Mouse (Mus musculus): Measurements from ENCODE around the gene Arhgdia. TPM values are rescaled to one million over a fixed set of nuclear protein-coding genes. Genes with fewer than 3 reads are reported as not detected.
A peak's percentile ranks its signal among the peaks of the same experiment; 100 is the strongest.

Gene Arhgdia
- polyA plus RNA-seq, 1 experiment: 1,072 TPM

- no peak overlapping the region for H3K4me3 ChIP-seq (ENCODE audit: insufficient read depth, poor library complexity, severe bottlenecking)
- peaks cover 29% of the 10 kb centered on the region for H3K79me2 ChIP-seq (ENCODE audit: control insufficient read depth, insufficient read depth)
- peaks cover 56% of the 10 kb centered on the region for H3K36me3 ChIP-seq (ENCODE audit: control insufficient read depth, insufficient read depth)
- peaks cover 9% of the 10 kb centered on the region for H3K79me3 ChIP-seq (ENCODE audit: low read depth)
- TF ChIP-seq MAX (IDR thresholded peaks at IDR 0.05) (no peak), MYOG (IDR thresholded peaks at IDR 0.05; ENCODE audit: control insufficient read depth, extremely low read depth, insufficient read length) (no peak), CTCF (IDR thresholded peaks at IDR 0.05; ENCODE audit: control insufficient read depth, insufficient read depth, insufficient read length) (no peak)
- H3K27me3 ChIP-seq (ENCODE audit: control insufficient read depth, insufficient read depth, insufficient read length): no peaks in the 10 kb centered on the region
- no peak overlapping the region for H3ac ChIP-seq (ENCODE audit: control insufficient read depth, insufficient read length, low read depth)
These were observed 22.1 kb upstream of the Arhgdia start for GRCm38 (mm10) chr11:120603545-120603944.

GRCm38 (mm10) chr11:120600716-120601115 lies 19.3 kb upstream of the Arhgdia start:
- TF ChIP-seq MYOG (IDR thresholded peaks at IDR 0.05; ENCODE audit: control insufficient read depth, extremely low read depth, insufficient read length) (no peak), CEBPB (IDR thresholded peaks at IDR 0.05; ENCODE audit: low read depth) (no peak), USF1 (IDR thresholded peaks at IDR 0.05; ENCODE audit: low read depth) (no peak), CTCF (IDR thresholded peaks at IDR 0.05; ENCODE audit: control insufficient read depth, insufficient read depth, insufficient read length) (no peak), MAX (IDR thresholded peaks at IDR 0.05) (no peak), MYOD1 (IDR thresholded peaks at IDR 0.05; ENCODE audit: control insufficient read depth, insufficient read length, low read depth) (no peak), FOSL1 (IDR thresholded peaks at IDR 0.05; ENCODE audit: insufficient read depth, low read length, poor library complexity, severe bottlenecking) (no peak)
- no peaks in the 10 kb centered on the region for H3K27me3 ChIP-seq (ENCODE audit: control insufficient read depth, insufficient read depth, insufficient read length)
- H3ac ChIP-seq (ENCODE audit: control insufficient read depth, insufficient read length, low read depth): no peak overlapping the region
- H3K79me3 ChIP-seq (ENCODE audit: low read depth): peaks cover 30% of the 10 kb centered on the region
- peaks cover 70% of the 10 kb centered on the region for H3K36me3 ChIP-seq (ENCODE audit: control insufficient read depth, insufficient read depth)
- no peak overlapping the region for H3K4me3 ChIP-seq (ENCODE audit: insufficient read depth, poor library complexity, severe bottlenecking)
- peaks cover 54% of the 10 kb centered on the region for H3K79me2 ChIP-seq (ENCODE audit: control insufficient read depth, insufficient read depth)

GRCm38 (mm10) chr11:120598990-120599549 lies 17.6 kb upstream of the Arhgdia start:
- TF ChIP-seq MYOG (IDR thresholded peaks at IDR 0.05; ENCODE audit: control insufficient read depth, extremely low read depth, insufficient read length) (no peak), MAX (IDR thresholded peaks at IDR 0.05) (peak; percentile 54)
- Histone ChIP-seq H3K79me2 (ENCODE audit: control insufficient read depth, insufficient read depth) (peaks cover 70% of the 10 kb centered on the region), H3K79me3 (ENCODE audit: low read depth) (peaks cover 44% of the 10 kb centered on the region), H3K27me3 (ENCODE audit: control insufficient read depth, insufficient read depth, insufficient read length) (no peaks in the 10 kb centered on the region), H3K36me3 (ENCODE audit: control insufficient read depth, insufficient read depth) (peaks cover 75% of the 10 kb centered on the region), H3ac (ENCODE audit: control insufficient read depth, insufficient read length, low read depth) (peak overlapping the region; percentile 61), H3K4me3 (ENCODE audit: insufficient read depth, poor library complexity, severe bottlenecking) (peak overlapping the region; percentile 45)

GRCm38 (mm10) chr11:120598283-120598989 lies 17.0 kb upstream of the Arhgdia start, which contains the start of the genes Alyref and Anapc11:
TSS of gene Alyref (minus strand) at chr11:120598365.
TSS of gene Anapc11 (plus strand) at chr11:120598421.
- Histone ChIP-seq H3ac (ENCODE audit: control insufficient read depth, insufficient read length, low read depth) (peak within 1 kb of the TSS; percentile 96), H3K36me3 (ENCODE audit: control insufficient read depth, insufficient read depth) (peaks cover 75% of the 10 kb centered on the region), H3K79me3 (ENCODE audit: low read depth) (peaks cover 50% of the 10 kb centered on the region), H3K79me2 (ENCODE audit: control insufficient read depth, insufficient read depth) (peaks cover 76% of the 10 kb centered on the region), H3K4me3 (ENCODE audit: insufficient read depth, poor library complexity, severe bottlenecking) (peak within 1 kb of the TSS; percentile 92), H3K27me3 (ENCODE audit: control insufficient read depth, insufficient read depth, insufficient read length) (no peaks in the 10 kb centered on the region)
- TF ChIP-seq MYOD1 (IDR thresholded peaks at IDR 0.05; ENCODE audit: control insufficient read depth, insufficient read length, low read depth) (no peak), MAX (IDR thresholded peaks at IDR 0.05) (peak; percentile 99), CEBPB (IDR thresholded peaks at IDR 0.05; ENCODE audit: low read depth) (no peak), USF1 (IDR thresholded peaks at IDR 0.05; ENCODE audit: low read depth) (no peak), CTCF (IDR thresholded peaks at IDR 0.05; ENCODE audit: control insufficient read depth, insufficient read depth, insufficient read length) (no peak)

GRCm38 (mm10) chr11:120597240-120598235 lies 16.1 kb upstream of the Arhgdia start:
- Histone ChIP-seq H3K27me3 (ENCODE audit: control insufficient read depth, insufficient read depth, insufficient read length) (no peaks in the 10 kb centered on the region), H3K79me3 (ENCODE audit: low read depth) (peaks cover 59% of the 10 kb centered on the region), H3ac (ENCODE audit: control insufficient read depth, insufficient read length, low read depth) (peak overlapping the region; percentile 96), H3K79me2 (ENCODE audit: control insufficient read depth, insufficient read depth) (peaks cover 85% of the 10 kb centered on the region), H3K4me3 (ENCODE audit: insufficient read depth, poor library complexity, severe bottlenecking) (peak overlapping the region; percentile 92), H3K36me3 (ENCODE audit: control insufficient read depth, insufficient read depth) (peaks cover 77% of the 10 kb centered on the region)
- TF ChIP-seq MAX (IDR thresholded peaks at IDR 0.05) (no peak), MYOD1 (IDR thresholded peaks at IDR 0.05; ENCODE audit: control insufficient read depth, insufficient read length, low read depth) (no peak), MYOG (IDR thresholded peaks at IDR 0.05; ENCODE audit: control insufficient read depth, extremely low read depth, insufficient read length) (no peak), FOSL1 (IDR thresholded peaks at IDR 0.05; ENCODE audit: insufficient read depth, low read length, poor library complexity, severe bottlenecking) (no peak), CEBPB (IDR thresholded peaks at IDR 0.05; ENCODE audit: low read depth) (no peak), CTCF (IDR thresholded peaks at IDR 0.05; ENCODE audit: control insufficient read depth, insufficient read depth, insufficient read length) (no peak), USF1 (IDR thresholded peaks at IDR 0.05; ENCODE audit: low read depth) (no peak)

Data from C2C12 (cell line).